Mouse (Mus musculus) liver, adult 2 months (tissue): ENCODE measurements at regions not wholly inside any gene's neighbourhood (a gene's known extent, or its start where the extent isn't known, plus 50 kb on each side); places are given as distances from the start of the nearest gene placed in this dataset.

ENCODE experiments used
- CTCF ChIP-seq: fragments of 200-500 bp; IDR thresholded peaks from 2 replicates; pipeline ENCODE4 v1.5.1; 2011; ENCODE audit warnings: low read depth, low read length, control low read depth
- POLR2A ChIP-seq: fragments of 200-500 bp; IDR thresholded peaks from 2 replicates; pipeline ENCODE4 v1.6.1; 2011; ENCODE audit warnings: low read length, control low read depth; ENCODE audit not compliant: insufficient read depth; ENCODE audit errors: extremely low read depth

DNA sequence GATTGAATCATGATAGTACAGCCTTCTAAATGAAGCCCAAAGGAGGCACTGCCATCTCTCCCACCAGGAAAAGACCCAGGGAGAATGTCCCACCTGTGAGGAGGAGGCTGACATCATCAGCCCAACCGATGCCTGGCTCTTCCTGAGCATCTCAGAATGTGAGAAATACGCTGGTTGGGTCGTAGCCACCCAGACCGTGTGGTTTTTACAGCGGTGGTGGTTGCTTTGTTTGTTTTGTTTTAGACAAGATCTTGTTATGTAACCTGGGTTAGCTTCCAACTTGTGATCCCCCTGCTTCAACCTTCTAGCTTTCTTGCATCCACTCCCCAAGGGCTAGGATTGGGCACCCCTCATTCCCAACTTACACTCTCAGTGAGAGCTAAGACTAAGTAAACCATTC is 122.0 kb upstream of the Klf3 start:
- TF ChIP-seq CTCF (no peak), POLR2A (no peak)
